8 mouse cellular contexts compared by ENCODE assay signal in the genomic region with DNA sequence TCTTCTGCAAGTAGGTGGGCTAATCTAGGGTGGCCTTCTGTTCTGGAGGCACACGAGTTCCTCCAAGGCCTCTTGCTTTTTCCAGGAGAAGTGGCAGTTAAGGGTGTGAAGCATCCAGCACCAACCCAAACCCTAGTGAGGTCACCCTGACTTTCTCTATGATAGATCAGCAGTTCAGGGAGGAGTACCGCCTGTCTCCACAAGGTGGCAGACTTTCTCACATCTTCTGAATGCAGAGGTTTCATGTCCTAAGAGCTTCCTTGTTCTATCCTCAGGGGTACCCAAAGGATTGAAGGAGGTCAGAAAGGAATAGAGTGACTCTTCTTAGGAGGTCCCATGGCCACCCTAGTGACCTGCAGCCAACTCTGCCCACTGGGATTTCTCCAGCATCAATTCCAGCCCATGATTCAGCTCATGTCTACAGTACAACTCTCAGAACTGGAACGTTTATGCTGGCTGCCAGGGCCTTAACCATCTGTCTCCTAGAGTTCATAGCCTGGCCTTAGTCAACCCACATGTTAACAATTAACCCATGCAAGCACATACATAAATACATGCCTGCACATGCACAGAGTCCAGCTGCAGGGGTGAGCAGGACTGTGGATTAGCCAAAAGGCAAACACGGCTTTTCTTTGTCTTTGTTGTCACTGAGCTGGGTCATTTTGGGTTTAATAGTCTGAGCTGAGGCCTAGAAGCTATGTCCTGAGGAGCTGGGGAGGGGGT. TPM values are rescaled to one million over a fixed set of nuclear protein-coding genes. Genes with fewer than 3 reads are reported as not detected.
DNase-seq lines count a peak whose midpoint lies in the region; ATAC-seq lines count a peak whose summit lies in the region.

No protein-coding gene starts in this region.

- ATAC-seq in CD4-positive, CD25-positive, alpha-beta regulatory T cell, adult 4 months = peak; percentile 63

- DNase-seq in adipocyte (ENCODE audit: low spot score) = peak; percentile 76
- DNase-seq in embryo, embryonic 10.5 days (ENCODE audit: low spot score) = peak; percentile 94
- peak; percentile 43 to 69 for DNase-seq in gastrocnemius, postnatal 36 days
- DNase-seq in kidney, postnatal 25 days = peak; percentile 82 to 93
- DNase-seq in lung, adult 18-20 months = peak; percentile 39 to 56
- peak; percentile 85 for DNase-seq in retina, postnatal 1 day
- peak; percentile 86 for DNase-seq in thymus, postnatal 4 days

- intact Hi-C loops in gastrocnemius, postnatal 36 days (cut with DNase I) = loop anchor here (5.0 kb wide), 2 partner anchors 77 to 232 kb away; no protein-coding TSS in a partner anchor

RNA-seq across cellular contexts. Expression of a gene that starts 22.8 kb away (rescaled TPM):
- 10 to 100 TPM; 17.8 to 33.4 TPM for polyA plus RNA-seq in CD4-positive, CD25-positive, alpha-beta regulatory T cell, adult 4 months (2017; shearing (Covaris generic))
- total RNA-seq in gastrocnemius, postnatal 36 days (2021) = 10 to 100 TPM; 45.2 to 45.4 TPM

RNA-seq across cellular contexts. Expression of a gene that starts 26.9 kb away (rescaled TPM):
- not detected for polyA plus RNA-seq in CD4-positive, CD25-positive, alpha-beta regulatory T cell, adult 4 months (2017; shearing (Covaris generic))
- total RNA-seq in gastrocnemius, postnatal 36 days (2021) = not detected

Comparison
In these comparisons a context has a peak if more than half of its experiments do, and no peak if none do; other contexts are left out.
1. Peak in every context shown above with its lines: DNase-seq and ATAC-seq.